Mouse (Mus musculus) E14TG2a.4 (cell line): ENCODE data around the gene Tcf7l1.

Source experiments
- CTCF ChIP-seq: conservative IDR thresholded peaks from 2 replicates; pipeline ENCODE4 v1.5.1; 2014; ENCODE audit warnings: low read length
- POU5F1 ChIP-seq: IDR thresholded peaks from 2 replicates; pipeline ENCODE4 v1.6.1; 2014; ENCODE audit warnings: low read length, borderline replicate concordance

GRCm38 (mm10) chr6:72788892-72789699, at the start of gene Tcf7l1:
- TF ChIP-seq CTCF (peak; percentile 84), POU5F1 (no peak)
